Mouse (Mus musculus): ENCODE measurements around the gene Cryga. TPM values are rescaled to one million over a fixed set of nuclear protein-coding genes. Genes with fewer than 3 reads are reported as not detected.

Gene Cryga
- total RNA-seq (2014; rRNA removed), result not detected in 2 replicates
- 0.39 and 0.44 TPM in 2 replicates for polyA plus RNA-seq (2015; fragmentation: Nextera tagmentation; extraction: Ambion mirVana)

DNA sequence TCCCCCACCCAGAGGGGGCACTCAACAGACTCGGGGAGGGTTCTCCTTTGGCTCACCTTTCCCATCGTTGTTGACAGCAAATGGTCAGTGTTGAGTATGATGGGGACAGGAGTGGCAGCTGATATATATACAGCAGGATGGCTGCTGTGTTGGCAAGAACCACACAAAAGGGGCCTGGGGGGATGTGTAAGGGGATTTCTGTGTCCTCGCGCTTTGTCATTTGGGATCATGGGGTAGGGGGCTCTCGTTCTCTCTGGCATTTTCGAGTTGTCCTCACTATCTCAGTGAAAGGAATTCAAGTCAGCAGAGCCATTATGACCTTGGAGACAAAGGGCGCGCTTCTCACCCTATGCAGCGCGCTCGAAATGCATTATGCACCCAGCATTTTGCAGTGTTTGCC, at the start of gene Cryga:
Gene Cryga (minus strand): TSS at position 101 of the 400 bp plus-strand sequence.
- H3K9ac ChIP-seq, result no peak within 1 kb of the TSS
- no peak within 1 kb of the TSS for H3K4me2 ChIP-seq (ENCODE audit: low read depth)
- no peaks in the 10 kb centered on the region for H3K36me3 ChIP-seq (ENCODE audit: insufficient read depth)
- no peaks in the 10 kb centered on the region for H3K9me3 ChIP-seq (ENCODE audit: low read length)
- DNase-seq, result no peak
- H3K27me3 ChIP-seq (ENCODE audit: insufficient read depth, low read length), result no peaks in the 10 kb centered on the region
- ATAC-seq, result no peak
- no peak for TF ChIP-seq CTCF (IDR thresholded peaks at IDR 0.05; ENCODE audit: low read depth)
- H3K27ac ChIP-seq (ENCODE audit: low read depth, low read length), result no peak within 1 kb of the TSS
- WGBS, result 87% methylated on average over 11 of the region's 11 CpGs
- no peaks in the 10 kb centered on the region for H3K4me1 ChIP-seq (ENCODE audit: insufficient read depth)
- H3K4me3 ChIP-seq (ENCODE audit: low read depth, low read length), result no peak within 1 kb of the TSS

DNA sequence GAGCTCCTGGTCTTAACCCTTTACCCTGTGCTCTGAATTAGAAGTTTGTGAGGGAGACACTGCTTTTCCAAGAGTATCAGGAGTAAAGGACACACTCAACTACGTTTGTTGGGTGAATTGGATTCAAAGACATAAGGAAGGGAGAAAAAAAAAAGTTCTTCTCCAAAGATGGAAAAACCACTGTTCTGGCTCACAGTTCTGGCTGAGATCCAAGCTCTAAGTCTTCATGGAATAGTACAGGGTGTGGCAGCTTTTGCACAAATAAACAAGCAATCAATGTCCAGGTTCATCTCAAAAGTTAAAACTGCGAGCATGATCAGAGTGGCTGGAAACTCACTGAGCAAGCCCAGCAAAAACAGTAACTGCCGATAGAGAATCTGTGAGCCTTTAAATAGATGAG, 44.8 kb upstream of the Cryga start:
- no peaks in the 10 kb centered on the region for H3K27me3 ChIP-seq (ENCODE audit: insufficient read depth, low read length)
- H3K4me1 ChIP-seq (ENCODE audit: insufficient read depth), result no peaks in the 10 kb centered on the region
- no peak overlapping the region for H3K27ac ChIP-seq (ENCODE audit: low read depth, low read length)
- 72% methylated on average over 3 of the region's 3 CpGs for WGBS
- no peak overlapping the region for H3K4me2 ChIP-seq (ENCODE audit: low read depth)
- ATAC-seq (no peak), DNase-seq (no peak)
- H3K36me3 ChIP-seq (ENCODE audit: insufficient read depth), result no peaks in the 10 kb centered on the region
- no peak overlapping the region for H3K4me3 ChIP-seq (ENCODE audit: low read depth, low read length)
- H3K9me3 ChIP-seq (ENCODE audit: low read length), result no peaks in the 10 kb centered on the region
- H3K9ac ChIP-seq, result no peak overlapping the region
- no peak for TF ChIP-seq CTCF (IDR thresholded peaks at IDR 0.05; ENCODE audit: low read depth)

DNA sequence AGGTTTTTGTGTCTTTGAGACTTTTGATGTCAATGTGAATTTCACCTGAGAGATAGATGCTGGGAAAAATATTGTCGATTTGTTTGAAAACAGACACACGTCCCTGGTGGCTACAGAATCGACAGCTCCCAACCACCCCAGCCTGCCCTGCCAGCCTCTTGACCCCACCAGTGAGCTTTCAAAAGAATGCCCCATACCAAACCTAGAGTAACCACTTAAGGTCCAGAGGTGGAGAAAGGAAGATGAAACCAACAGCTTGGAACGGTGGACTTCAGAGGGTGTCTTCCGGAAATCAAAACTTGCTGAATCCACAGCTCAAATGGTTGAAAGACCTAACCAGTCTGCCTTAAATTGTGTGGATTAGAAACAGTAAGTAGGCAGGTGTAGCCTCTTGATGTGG, 44.2 kb upstream of the Cryga start:
- ATAC-seq, result no peak
- H3K27ac ChIP-seq (ENCODE audit: low read depth, low read length), result no peak overlapping the region
- H3K27me3 ChIP-seq (ENCODE audit: insufficient read depth, low read length), result no peaks in the 10 kb centered on the region

DNA sequence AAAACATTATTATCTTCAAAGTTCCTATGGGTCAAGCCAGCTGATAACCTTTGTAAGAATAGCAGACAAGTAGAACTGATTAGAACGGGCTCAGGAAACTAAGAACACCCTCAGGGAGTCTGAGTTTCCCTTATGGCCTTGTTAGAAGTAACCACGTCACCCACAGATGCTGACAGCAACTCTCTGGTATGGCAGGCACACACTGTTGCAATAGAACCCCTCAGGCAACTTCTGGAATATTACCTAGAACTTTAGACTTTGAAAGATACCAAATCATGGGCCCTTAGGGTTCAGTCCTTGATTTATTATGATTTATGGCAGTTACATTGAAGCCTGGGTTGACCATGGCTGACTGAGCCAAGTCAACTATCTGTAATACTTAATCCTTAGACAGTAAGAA, 43.4 kb upstream of the Cryga start:
- Histone ChIP-seq H3K9me3 (ENCODE audit: low read length) (no peaks in the 10 kb centered on the region), H3K27me3 (ENCODE audit: insufficient read depth, low read length) (no peaks in the 10 kb centered on the region), H3K4me3 (ENCODE audit: low read depth, low read length) (no peak overlapping the region), H3K4me1 (ENCODE audit: insufficient read depth) (no peaks in the 10 kb centered on the region), H3K9ac (no peak overlapping the region), H3K4me2 (ENCODE audit: low read depth) (no peak overlapping the region), H3K27ac (ENCODE audit: low read depth, low read length) (no peak overlapping the region), H3K36me3 (ENCODE audit: insufficient read depth) (no peaks in the 10 kb centered on the region)
- WGBS, result 75% methylated on average over 2 of the region's 2 CpGs
- ATAC-seq (no peak), DNase-seq (no peak)
- no peak for TF ChIP-seq CTCF (IDR thresholded peaks at IDR 0.05; ENCODE audit: low read depth)

More for the DNA sequence above, 44.2 kb upstream of the Cryga start:
- 96% methylated on average over 5 of the region's 5 CpGs for WGBS
- H3K4me1 ChIP-seq (ENCODE audit: insufficient read depth), result no peaks in the 10 kb centered on the region
- H3K9me3 ChIP-seq (ENCODE audit: low read length), result no peaks in the 10 kb centered on the region
- TF ChIP-seq CTCF (IDR thresholded peaks at IDR 0.05; ENCODE audit: low read depth), result no peak
- no peak overlapping the region for H3K4me3 ChIP-seq (ENCODE audit: low read depth, low read length)
- no peak overlapping the region for H3K9ac ChIP-seq
- no peak overlapping the region for H3K4me2 ChIP-seq (ENCODE audit: low read depth)
- DNase-seq, result no peak
- no peaks in the 10 kb centered on the region for H3K36me3 ChIP-seq (ENCODE audit: insufficient read depth)

DNA sequence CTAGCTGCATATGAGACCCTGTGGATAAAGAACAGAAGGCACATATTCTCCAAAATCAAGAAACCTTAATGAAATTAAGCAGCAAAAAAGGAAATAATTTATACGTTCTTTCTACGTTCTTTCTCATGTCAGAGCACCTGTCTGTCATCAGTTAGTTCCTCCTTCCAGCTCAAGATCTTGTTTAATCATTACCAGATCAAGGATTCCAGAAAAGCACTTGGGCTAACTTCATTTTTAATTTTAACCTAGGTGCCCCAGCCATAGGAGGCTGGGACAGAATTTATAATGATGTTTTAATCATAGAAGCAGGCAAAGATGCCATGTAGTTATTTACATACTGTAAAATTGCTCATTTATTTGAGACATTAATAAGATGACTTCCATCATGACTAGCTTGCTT, 41.6 kb upstream of the Cryga start:
- H3K9ac ChIP-seq, result no peak overlapping the region
- H3K27ac ChIP-seq (ENCODE audit: low read depth, low read length), result no peak overlapping the region
- no peaks in the 10 kb centered on the region for H3K27me3 ChIP-seq (ENCODE audit: insufficient read depth, low read length)
- no peak overlapping the region for H3K4me2 ChIP-seq (ENCODE audit: low read depth)
- H3K4me1 ChIP-seq (ENCODE audit: insufficient read depth), result no peaks in the 10 kb centered on the region
- ATAC-seq (no peak), DNase-seq (no peak)
- no peak for TF ChIP-seq CTCF (IDR thresholded peaks at IDR 0.05; ENCODE audit: low read depth)
- H3K36me3 ChIP-seq (ENCODE audit: insufficient read depth), result no peaks in the 10 kb centered on the region
- H3K4me3 ChIP-seq (ENCODE audit: low read depth, low read length), result no peak overlapping the region
- no peaks in the 10 kb centered on the region for H3K9me3 ChIP-seq (ENCODE audit: low read length)
- 91% methylated on average over 2 of the region's 2 CpGs for WGBS

DNA sequence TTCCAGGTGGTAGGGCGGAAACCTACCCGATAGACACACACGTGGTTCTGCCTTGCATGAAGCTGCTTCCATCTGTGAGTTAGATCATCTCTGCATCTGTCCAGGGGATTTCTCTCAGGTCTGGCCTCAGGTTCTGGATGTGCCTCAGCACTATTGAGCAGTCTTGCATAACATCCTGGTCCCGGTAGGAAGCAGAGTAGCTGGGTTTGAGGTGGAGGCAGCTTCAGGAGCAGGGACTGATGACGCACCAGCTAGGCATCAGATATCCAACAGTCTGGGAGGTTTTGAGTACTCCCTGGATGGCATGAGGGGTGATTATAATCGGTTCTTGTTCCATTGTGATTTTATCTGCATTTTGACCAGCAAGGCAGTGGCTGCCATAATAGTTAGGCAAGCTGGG, 34.4 kb upstream of the Cryga start:
- whole genome bisulfite sequencing, result 90% methylated on average over 6 of the region's 6 CpGs
- ATAC-seq (no peak), DNase-seq (no peak)
- Histone ChIP-seq H3K4me2 (ENCODE audit: low read depth) (no peak overlapping the region), H3K9ac (no peak overlapping the region), H3K9me3 (ENCODE audit: low read length) (no peaks in the 10 kb centered on the region), H3K4me3 (ENCODE audit: low read depth, low read length) (no peak overlapping the region), H3K27me3 (ENCODE audit: insufficient read depth, low read length) (no peaks in the 10 kb centered on the region), H3K4me1 (ENCODE audit: insufficient read depth) (no peaks in the 10 kb centered on the region), H3K36me3 (ENCODE audit: insufficient read depth) (no peaks in the 10 kb centered on the region), H3K27ac (ENCODE audit: low read depth, low read length) (no peak overlapping the region)
- no peak for TF ChIP-seq CTCF (IDR thresholded peaks at IDR 0.05; ENCODE audit: low read depth)

DNA sequence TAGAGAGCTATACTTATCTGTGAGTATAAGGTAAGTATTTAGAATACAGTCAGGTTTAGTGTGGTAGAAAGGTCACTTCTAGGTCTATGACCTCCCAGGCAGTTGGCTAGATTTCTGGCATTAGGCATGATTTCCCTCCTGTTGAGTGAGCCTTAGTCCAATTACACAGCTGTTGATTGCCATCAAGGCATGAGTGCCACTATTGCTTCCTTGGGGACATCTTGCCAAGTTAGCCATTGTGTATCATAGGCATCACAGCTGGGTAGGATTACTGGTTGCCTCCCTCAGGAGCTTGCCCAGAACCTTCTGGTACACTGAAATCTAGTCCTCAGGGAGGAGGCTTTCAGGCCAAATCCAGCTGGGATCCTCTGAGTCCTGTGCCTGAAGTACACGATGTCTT, 29.7 kb upstream of the Cryga start:
- H3K36me3 ChIP-seq (ENCODE audit: insufficient read depth), result no peaks in the 10 kb centered on the region
- H3K4me3 ChIP-seq (ENCODE audit: low read depth, low read length), result no peak overlapping the region
- 79% methylated on average over 1 of the region's 1 CpGs for WGBS
- H3K9me3 ChIP-seq (ENCODE audit: low read length), result no peaks in the 10 kb centered on the region
- DNase-seq (no peak), ATAC-seq (no peak)
- TF ChIP-seq CTCF (IDR thresholded peaks at IDR 0.05; ENCODE audit: low read depth), result no peak
- H3K9ac ChIP-seq, result no peak overlapping the region
- H3K4me2 ChIP-seq (ENCODE audit: low read depth), result no peak overlapping the region
- H3K4me1 ChIP-seq (ENCODE audit: insufficient read depth), result no peaks in the 10 kb centered on the region
- no peak overlapping the region for H3K27ac ChIP-seq (ENCODE audit: low read depth, low read length)
- H3K27me3 ChIP-seq (ENCODE audit: insufficient read depth, low read length), result no peaks in the 10 kb centered on the region

DNA sequence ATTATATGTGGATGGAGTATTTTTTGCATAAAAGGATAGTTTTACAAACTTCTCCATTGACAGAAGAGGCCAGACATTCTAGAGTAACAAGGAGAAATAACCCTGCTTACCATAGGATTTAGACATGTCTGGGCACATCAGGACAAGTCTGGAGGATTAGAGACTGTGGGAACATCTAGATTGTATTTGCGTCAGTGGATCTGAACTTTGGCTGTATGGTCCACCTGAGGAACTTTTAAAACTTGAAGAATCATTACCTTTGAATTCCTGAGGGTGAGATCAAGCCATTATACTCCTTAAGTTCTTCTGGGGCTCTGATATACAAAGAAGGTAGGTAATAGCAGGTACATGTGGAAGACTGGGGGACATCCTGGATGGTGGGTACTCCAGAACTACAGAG, 28.5 kb upstream of the Cryga start:
- WGBS, result 98% methylated on average over 1 of the region's 1 CpGs
- no peaks in the 10 kb centered on the region for H3K27me3 ChIP-seq (ENCODE audit: insufficient read depth, low read length)
- H3K4me2 ChIP-seq (ENCODE audit: low read depth), result no peak overlapping the region
- H3K4me1 ChIP-seq (ENCODE audit: insufficient read depth), result no peaks in the 10 kb centered on the region
- no peaks in the 10 kb centered on the region for H3K9me3 ChIP-seq (ENCODE audit: low read length)
- TF ChIP-seq CTCF (IDR thresholded peaks at IDR 0.05; ENCODE audit: low read depth), result no peak
- DNase-seq (no peak), ATAC-seq (no peak)
- no peak overlapping the region for H3K27ac ChIP-seq (ENCODE audit: low read depth, low read length)
- no peak overlapping the region for H3K9ac ChIP-seq
- H3K4me3 ChIP-seq (ENCODE audit: low read depth, low read length), result no peak overlapping the region
- H3K36me3 ChIP-seq (ENCODE audit: insufficient read depth), result no peaks in the 10 kb centered on the region
